Mouse (Mus musculus): Measurements from ENCODE around the gene Edrf1. TPM values are rescaled to one million over a fixed set of nuclear protein-coding genes. Genes with fewer than 3 reads are reported as not detected.

The Edrf1 gene
- polyA plus RNA-seq, 1 experiment from 2014 or later, result 29.7 TPM

- Histone ChIP-seq H3K27me3 (replicated peaks; ENCODE audit: low read depth, poor library complexity, severe bottlenecking) (no peaks in the 10 kb centered on the region), H3K4me1 (peaks cover 13% of the 10 kb centered on the region), H3K4me3 (no peak overlapping the region), H3K9me3 (0 out of 2 replicates have a peak, but pooled peaks cover 2% of the 10 kb centered on the region), H3K27ac (replicated peaks) (no peak overlapping the region), H3K36me3 (replicated peaks) (peaks cover 18% of the 10 kb centered on the region)
- WGBS, result 93% methylated on average over 2 of the region's 2 CpGs
- no peak for DNase-seq (ENCODE audit: low spot score)
Measured at GRCm38 (mm10) chr7:133707301-133707700, 70.0 kb downstream of the Edrf1 start.

- H3K9me3 ChIP-seq, result no peaks in the 10 kb centered on the region
- H3K4me1 ChIP-seq, result no peaks in the 10 kb centered on the region; the same call in 1 of the 2 replicates
- 88% methylated on average over 4 of the region's 4 CpGs for WGBS
- H3K27ac ChIP-seq (replicated peaks), result no peak overlapping the region
- H3K27me3 ChIP-seq (replicated peaks; ENCODE audit: low read depth, poor library complexity, severe bottlenecking), result no peaks in the 10 kb centered on the region
- peaks cover 95% of the 10 kb centered on the region for H3K36me3 ChIP-seq (replicated peaks)
- H3K4me3 ChIP-seq, result no peak overlapping the region
- DNase-seq (ENCODE audit: low spot score), result no peak
Measured at GRCm38 (mm10) chr7:133715387-133715786, 78.0 kb downstream of the Edrf1 start.

DNA sequence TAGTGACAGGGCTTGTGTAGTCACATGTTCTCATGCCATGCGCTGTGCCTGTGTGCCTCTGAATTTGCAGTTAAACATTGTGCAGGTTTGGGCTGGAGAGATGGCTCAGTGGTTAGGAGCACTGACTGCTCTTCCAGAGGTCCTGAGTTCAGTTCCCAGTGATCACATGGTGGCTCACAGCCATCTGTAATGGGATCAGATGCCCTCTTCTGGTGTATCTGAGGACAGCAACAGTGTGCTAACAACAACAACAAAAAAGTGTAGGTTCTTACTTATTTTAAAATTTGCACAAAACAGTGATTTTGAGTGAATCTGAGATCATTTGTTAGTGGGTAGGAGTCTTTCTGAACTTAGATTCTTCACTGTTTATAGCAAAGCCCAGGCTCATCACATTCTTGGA lies 81.2 kb downstream of the Edrf1 start:
- no peak overlapping the region for H3K27ac ChIP-seq (replicated peaks)
- H3K36me3 ChIP-seq (replicated peaks), result peaks cover 100% of the 10 kb centered on the region
- 95% methylated on average over 1 of the region's 1 CpGs for WGBS
- no peaks in the 10 kb centered on the region for H3K4me1 ChIP-seq
- H3K27me3 ChIP-seq (replicated peaks; ENCODE audit: low read depth, poor library complexity, severe bottlenecking), result no peaks in the 10 kb centered on the region
- H3K4me3 ChIP-seq, result no peak overlapping the region
- DNase-seq (ENCODE audit: low spot score), result no peak
- H3K9me3 ChIP-seq, result no peaks in the 10 kb centered on the region

DNA sequence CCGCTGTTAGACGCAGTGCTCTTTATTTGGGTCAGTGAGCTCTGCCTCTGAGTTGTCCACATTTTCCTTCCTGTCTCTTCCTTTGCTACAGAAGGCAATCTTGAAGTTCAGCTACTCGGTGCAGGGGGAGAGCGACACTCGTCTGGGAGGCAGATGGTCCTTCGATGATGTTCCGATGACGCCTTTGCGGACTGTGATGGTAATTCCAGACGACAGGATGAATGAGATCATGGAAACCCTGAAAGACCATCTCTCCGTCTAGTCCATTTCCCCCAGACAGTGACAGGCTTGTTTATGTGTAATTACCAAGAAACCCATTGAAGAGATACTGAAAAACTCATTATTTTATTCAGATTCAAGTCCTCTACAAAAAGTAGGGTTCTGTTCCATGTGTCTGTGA lies 83.3 kb downstream of the Edrf1 start:
- Histone ChIP-seq H3K9me3 (no peaks in the 10 kb centered on the region), H3K27me3 (replicated peaks; ENCODE audit: low read depth, poor library complexity, severe bottlenecking) (no peaks in the 10 kb centered on the region), H3K4me3 (no peak overlapping the region), H3K4me1 (no peaks in the 10 kb centered on the region), H3K36me3 (replicated peaks) (peaks cover 98% of the 10 kb centered on the region), H3K27ac (replicated peaks) (no peak overlapping the region)
- WGBS, result 89% methylated on average over 11 of the region's 11 CpGs
- DNase-seq (ENCODE audit: low spot score), result no peak

Other genes starting within 250 kb of the Edrf1 start
- gene Tex36, start 35.4 kb upstream of the Edrf1 start, polyA plus RNA-seq (2016; fragmentation: Nextera tagmentation; extraction: Ambion mirVana), result not detected in 2 replicates
- gene Mmp21, start 42.5 kb downstream of the Edrf1 start, polyA plus RNA-seq (2016; fragmentation: Nextera tagmentation; extraction: Ambion mirVana), result 0.07 and 0.15 TPM in 2 replicates
- gene Bccip, start 71.8 kb downstream of the Edrf1 start, polyA plus RNA-seq (2016; fragmentation: Nextera tagmentation; extraction: Ambion mirVana), result 194 and 216 TPM in 2 replicates
- 32.2 and 32.8 TPM in 2 replicates for gene Uros, start 72.5 kb downstream of the Edrf1 start, polyA plus RNA-seq (2016; fragmentation: Nextera tagmentation; extraction: Ambion mirVana)
- gene Fank1, start 139.3 kb downstream of the Edrf1 start, polyA plus RNA-seq (2016; fragmentation: Nextera tagmentation; extraction: Ambion mirVana), result 0.36 and 0.58 TPM in 2 replicates
- 34.9 and 38.5 TPM in 2 replicates for gene Dhx32, start 145.2 kb downstream of the Edrf1 start, polyA plus RNA-seq (2016; fragmentation: Nextera tagmentation; extraction: Ambion mirVana)

All from embryonic facial prominence, embryonic 10.5 days (tissue).